Mouse (Mus musculus): ENCODE measurements at regions not wholly inside any gene's neighbourhood (a gene's known extent, or its start where the extent isn't known, plus 50 kb on each side); places are given as distances from the start of the nearest gene placed in this dataset.

DNA sequence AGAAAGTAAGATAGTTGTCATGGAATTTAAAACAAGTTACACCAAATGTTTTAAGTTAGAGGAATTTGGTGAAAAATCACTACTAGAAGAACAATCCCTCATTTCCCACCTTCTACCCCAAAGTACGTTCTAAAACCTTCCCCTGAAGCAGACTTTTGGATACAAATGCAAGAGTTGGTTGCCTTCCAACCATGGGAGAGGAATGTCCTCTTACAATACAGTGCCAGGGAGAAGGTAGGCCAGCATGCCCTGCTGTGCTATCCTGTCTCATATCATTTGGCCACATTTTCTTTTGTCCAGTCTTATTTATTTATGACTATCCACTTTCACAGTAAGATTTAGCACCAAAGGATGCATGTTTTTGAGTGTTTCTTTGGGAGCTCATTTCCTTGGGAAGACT lies 66.2 kb upstream of the Mpdz start:
- DNase-seq: no peak

DNA sequence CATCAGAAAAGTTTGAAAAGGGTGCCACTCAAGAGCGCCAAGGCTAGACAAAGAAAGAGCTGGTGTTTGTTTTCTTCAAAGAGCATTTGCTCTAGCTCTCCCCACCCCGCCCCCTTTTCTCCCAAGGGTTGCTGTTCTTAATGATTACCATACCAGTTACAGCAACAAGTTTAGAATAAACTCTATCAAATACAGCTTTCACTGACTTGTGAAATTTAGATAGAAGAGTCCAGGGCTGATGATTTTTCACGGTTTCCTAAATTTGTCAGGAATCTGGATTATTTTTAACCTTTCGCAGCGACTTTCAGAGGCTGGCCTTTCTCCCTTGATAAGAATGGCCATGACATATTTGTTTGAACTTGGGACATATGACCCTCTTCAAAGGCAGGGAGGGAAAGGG lies 64.2 kb upstream of the Mpdz start:
- DNase-seq: no peak

DNA sequence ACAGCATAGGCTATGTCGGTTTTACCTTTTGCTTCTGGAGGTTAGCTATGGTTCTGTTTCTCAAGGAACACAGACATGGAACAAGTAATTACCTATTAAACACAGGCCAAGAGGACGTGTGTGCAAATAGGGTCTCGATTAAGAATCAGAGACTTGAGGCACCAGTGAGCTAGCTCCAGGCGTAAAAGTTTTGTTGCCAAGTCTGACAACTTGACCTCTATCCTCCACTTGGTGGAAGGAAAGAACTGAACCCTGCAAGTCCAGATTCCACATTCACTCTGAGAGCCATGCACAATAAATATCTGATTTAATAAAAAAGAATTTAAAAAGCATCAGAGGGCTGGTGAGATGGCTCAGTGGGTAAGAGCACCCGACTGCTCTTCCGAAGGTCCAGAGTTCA lies 63.7 kb upstream of the Mpdz start:
- no peak for DNase-seq

DNA sequence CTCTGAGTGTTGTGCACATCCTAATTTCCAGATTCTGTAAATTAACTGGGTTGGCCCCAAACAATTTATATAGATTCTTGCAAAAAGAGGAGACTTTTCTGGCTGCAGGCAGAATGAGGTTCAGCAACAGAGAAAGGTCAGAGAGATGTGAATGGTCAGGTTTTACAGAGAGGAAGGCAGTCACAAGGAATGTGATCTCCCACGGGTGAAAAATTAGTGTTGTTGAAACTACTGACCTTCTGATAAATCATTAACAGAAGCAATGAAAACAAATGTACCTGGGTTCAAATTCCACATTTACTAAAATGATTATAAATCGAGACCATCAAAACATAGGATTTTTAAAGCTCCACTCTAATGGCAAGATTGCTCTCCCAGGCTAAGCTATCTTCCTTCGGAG lies 62.5 kb upstream of the Mpdz start:
- DNase-seq: no peak

DNA sequence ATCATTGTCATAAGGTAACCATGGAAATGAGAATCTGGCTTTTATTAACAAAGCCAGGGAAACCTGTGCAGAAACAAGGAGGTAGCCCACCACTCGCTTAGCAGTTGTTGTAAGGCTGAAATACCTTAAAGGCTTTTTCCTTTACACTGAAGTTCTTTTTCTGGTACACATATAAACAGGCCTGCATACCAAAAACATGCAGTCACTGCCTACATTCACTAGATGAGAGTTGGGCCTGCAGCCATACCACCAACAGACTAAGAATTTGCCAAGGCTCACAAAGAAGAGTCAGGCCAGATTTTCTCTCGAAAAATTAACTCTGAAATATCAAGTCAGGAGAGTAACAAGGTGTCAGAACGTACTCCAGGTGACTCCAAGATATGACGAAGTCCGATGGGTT lies 61.3 kb upstream of the Mpdz start:
- DNase-seq: no peak

DNA sequence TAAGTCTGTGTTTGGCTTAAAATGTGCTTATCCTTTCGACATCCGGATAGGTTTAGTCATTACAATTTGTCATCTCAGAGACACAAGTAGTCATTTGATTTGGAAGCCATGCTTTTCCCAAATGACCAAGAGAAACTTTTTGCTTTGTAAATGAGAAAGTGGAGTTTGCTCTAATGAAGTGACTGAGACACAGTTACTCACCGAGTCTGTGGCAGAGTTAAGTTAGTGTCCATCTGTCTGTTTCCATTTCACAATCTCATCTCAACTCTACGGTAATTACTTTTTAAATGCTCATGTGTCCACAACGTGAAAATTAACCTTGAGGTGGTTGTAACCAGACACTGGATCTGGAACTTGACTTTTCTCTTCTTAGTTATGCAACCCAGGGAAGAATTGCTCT lies 59.2 kb upstream of the Mpdz start:
- no peak for DNase-seq

DNA sequence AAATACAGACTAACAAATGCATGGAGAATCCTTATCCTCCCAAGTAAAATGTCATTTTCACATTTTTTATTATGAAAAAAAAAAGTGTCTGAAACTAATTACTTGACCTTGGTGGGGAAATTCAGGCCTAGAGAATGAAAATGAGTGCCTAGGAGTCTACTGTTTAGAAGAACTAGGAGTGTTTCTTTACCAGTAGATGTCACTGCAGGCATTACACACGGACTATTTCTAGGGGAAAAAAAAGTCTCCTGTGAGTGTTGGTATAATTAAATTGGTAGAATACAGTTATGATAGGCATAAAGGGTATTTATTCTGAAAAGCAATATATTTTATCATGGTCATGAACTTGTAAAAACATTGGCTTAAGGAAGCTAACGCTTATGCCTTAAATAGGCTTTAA lies 55.5 kb upstream of the Mpdz start:
- DNase-seq: no peak

DNA sequence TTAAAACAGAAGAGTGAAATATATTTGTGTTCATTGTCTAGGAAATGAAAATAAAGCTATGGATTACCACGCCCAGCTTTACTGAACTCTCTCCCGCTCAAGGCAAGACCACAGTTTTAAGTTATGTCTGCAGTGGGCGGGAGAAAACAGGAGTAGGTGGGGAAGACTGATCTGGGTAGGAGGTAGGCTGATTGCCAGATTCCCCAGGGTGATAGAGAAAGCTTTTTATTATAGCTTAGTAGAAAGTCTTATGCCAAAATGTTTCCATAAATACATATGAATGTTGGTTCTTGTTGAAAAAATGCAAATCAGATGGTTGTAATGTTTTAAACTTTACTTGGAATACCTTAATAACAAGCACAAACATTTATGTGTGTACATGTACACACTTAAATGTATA lies 50.2 kb upstream of the Mpdz start:
- no peak for DNase-seq

Small RNA genes lying in the stretch of these regions (microRNA-seq; reads per million reads assigned to microRNA genes)
- 0 reads per million in 2 experiments for gene Gm22402

Measured in adrenal gland, postnatal 14 days (tissue).